Mouse (Mus musculus): ENCODE results near the gene Gm36245. TPM values are rescaled to one million over a fixed set of nuclear protein-coding genes. Genes with fewer than 3 reads are reported as not detected.
"Not testable (repeated sequence)": the region's sequence is repeated elsewhere in the genome, so short reads cannot be mapped to it uniquely, and the experiment has no call there.

Gene Gm36245
- not detected in 2 replicates for polyA plus RNA-seq (2012)

DNA sequence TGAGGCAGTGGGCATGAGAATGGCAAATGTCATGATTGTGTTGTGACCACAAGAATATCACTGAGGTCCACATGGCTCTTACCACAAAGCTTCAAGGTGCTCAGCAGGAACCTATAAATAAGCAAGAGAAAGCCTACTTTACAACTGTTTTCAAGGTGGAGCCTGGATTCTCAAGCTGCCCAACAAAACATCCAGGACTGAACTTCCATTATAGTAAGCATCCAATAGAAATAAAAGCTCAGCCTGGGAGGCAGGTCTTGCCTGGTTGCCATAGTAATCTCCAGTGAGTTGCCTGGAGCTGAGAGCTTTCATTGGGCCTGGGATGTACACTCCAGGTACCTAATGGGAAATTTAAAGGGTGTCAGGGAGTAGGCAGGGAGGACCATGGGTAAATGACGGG lies at the start of gene Gm36245:
TSS of gene Gm36245 (plus strand) at position 301 of the 400 bp plus-strand sequence.
- TF ChIP-seq GATA1 (IDR thresholded peaks at IDR 0.05; ENCODE audit: low read length) = no peak

DNA sequence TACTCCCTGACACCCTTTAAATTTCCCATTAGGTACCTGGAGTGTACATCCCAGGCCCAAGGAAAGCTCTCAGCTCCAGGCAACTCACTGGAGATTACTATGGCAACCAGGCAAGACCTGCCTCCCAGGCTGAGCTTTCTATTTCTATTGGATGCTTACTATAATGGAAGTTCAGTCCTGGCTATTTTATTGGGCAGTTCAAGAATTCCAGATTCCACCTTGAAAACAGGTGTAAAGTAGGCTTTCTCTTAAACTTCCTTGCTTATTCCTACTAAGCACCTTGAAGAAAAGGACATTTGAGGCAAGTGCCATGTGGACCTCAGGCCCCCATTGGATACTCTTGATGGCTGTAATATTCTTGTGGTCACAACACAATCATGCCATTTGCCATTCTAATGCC lies 37.3 kb upstream of the Gm36245 start, which contains the start of gene 1700025B11Rik:
TSS of gene 1700025B11Rik (minus strand) at position 101 of the 400 bp plus-strand sequence.
- TF ChIP-seq GATA1 (IDR thresholded peaks at IDR 0.05; ENCODE audit: low read length) = no peak

DNA sequence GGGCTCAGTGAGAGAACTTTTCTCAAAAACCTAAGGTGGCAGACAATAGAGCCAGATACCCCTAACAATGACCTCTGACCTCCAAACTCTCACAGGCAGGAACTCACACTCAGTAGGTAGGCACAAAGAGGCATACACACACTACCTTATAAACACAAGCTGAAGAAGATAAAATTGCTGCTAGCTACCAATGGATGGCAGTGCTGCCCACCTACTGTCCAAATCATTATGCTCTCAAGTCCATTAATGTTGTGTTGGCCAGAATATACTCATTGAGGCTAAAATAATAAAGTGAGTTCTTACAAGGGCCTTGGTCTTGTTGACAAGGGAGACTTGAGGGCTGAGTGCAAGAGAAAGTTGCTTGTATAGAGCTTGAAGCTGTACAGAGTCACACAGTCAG lies 35.8 kb upstream of the Gm36245 start:
- TF ChIP-seq GATA1 (IDR thresholded peaks at IDR 0.05; ENCODE audit: low read length) = no peak

DNA sequence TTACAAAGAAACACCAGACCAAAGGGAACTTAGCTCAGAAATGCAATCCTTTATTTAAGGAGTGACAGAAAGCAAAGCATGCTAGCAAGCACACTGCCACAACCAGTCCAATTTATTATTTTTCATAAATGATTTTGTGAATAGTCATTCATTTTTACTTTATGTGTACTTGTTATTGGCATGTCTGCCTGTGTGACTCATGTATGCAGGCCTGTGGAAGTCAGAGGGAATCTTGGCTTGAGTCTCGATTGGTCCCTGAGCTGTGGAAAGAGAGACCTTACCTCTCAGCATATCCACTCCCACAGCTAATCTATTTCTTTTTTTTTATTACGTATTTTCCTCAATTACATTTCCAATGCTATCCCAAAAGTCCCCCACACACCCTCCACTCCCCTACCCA lies 20.3 kb upstream of the Gm36245 start:
- no peak for TF ChIP-seq GATA1 (IDR thresholded peaks at IDR 0.05; ENCODE audit: low read length)

DNA sequence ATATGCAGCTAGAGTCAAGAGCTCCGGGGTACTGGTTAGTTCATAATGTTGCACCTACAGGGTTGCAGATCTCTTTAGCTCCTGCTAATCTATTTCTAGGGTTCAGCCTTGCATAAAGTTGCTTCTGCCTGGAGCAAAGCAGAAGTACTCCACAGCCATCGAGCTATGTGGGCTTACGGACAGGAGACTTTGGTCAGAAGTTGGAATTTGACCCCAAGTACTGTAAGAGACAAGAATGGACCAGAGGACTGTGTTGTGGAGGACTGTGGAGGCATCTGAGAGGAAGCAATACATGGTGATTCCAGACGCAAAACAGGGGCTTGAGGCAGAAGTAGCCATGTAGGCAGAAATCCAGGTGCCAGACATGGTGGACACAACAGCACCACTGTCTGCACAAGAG lies 19.7 kb upstream of the Gm36245 start:
- no peak for TF ChIP-seq GATA1 (IDR thresholded peaks at IDR 0.05; ENCODE audit: low read length)

DNA sequence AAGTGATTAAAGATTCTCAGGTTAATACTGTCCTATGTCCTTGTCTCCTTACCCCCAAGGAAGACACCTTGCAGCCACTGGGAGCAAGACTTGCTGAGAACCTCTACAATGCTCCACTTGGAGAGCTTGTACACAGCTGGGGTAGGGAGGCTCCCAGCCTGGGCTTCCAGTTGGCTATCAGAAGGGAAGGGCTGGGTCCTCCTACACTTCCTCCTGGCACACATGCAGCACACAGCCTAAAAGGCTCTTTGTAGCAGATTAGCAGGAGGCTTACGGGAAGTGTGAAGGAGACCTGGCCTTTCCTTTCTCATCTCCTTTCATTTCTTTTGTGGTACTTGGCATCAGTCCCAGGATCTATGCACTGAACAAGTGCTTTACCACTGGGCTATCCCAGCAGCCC lies 17.4 kb upstream of the Gm36245 start:
- TF ChIP-seq GATA1 (IDR thresholded peaks at IDR 0.05; ENCODE audit: low read length) = no peak

DNA sequence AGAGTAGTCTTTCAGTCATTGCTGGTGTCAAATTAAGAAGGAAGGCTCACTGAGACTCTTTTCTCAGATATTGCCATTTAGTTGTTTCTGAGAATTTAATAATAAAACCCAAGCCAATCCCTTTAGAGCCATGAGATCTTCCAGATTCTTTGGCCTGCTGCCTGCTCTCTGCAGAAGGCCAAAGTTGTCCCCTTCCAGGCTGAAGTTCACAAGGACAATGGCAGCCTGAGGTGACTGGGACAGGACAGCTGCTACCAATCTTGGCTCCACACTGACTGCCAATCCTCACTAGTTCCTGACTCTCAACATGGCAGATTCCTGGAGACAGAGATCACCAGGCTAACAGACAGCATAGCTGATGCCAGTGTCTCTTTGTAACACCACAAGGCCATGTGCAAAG lies 12.0 kb upstream of the Gm36245 start:
- TF ChIP-seq GATA1 (IDR thresholded peaks at IDR 0.05; ENCODE audit: low read length) = no peak

DNA sequence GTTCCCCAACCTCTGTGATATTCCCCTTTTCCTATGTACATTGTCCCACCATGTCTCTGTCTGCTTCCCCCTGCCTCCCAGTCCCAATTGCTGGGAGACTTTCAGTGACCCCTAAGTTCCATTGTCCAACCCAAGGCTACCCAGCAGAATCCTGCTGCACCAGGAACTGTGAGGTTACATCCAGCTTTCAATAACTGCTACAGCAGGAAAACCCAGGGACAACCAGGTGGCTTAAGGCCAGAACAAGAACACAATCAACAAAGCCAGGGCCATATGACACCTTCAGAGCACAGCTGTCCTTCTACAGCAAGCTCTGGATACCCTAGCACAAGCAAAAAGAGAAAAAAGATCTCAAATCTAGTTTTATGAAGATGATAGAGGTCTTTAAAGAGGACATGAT lies 10.1 kb upstream of the Gm36245 start:
- no peak for TF ChIP-seq GATA1 (IDR thresholded peaks at IDR 0.05; ENCODE audit: low read length)

DNA sequence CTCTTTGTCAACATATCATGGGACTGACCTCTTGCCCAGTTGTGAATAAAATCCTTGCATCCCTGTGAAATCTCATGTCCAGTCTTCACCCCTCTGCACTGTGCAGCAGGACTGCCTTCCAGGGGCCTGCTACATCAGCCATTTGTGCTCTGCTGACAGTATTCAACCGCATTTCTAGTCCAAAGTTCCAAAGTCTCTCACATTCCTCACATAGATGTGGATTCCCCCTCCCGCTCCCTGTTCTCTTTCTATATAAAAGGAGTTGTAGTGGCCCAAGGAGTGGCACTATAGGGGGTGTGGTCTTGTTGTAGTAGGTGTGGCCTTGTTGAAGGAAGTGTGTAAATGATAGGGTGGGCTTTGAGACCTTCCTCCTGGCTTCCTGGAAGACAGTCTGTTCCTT lies 8.2 kb upstream of the Gm36245 start:
- no peak for TF ChIP-seq GATA1 (IDR thresholded peaks at IDR 0.05; ENCODE audit: low read length)

DNA sequence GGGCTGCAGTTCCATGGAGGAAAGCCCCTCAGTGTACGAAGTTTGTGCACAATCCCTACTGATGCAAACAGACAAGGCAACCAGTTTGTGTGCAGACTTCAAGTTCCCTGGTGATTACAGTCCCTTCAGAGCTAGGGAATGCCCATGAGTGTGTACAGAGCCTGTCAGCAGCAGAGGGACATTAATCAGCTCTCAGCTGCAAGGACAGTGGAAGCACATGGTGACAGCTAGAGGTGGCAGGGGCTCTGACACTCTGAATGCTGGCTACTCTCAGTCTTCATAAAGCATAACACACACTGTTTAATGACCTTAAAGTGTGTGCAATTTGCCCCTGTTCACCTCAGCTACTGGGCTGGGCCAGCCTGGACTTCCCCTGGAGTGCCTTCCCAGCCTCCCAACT lies 5.5 kb upstream of the Gm36245 start:
- TF ChIP-seq GATA1 (IDR thresholded peaks at IDR 0.05; ENCODE audit: low read length) = no peak

DNA sequence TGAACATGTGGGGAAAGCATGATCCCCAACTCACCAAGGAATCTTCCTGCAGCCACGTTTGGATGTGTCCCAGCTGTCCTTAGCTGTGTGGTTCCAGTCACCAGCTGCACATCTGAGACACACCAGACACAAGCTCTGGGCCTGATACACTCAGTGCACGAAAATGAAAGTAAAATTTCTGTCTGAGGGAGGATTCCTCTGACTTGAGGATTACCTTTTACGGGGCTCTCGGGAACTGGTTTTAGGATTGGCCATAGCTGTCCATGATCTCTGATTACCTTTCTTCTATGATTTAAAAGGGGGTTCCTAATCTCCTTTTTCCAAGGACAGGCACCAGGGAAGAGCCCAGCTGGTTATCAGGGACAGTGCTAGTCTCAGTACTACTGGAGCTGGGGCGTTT lies 3.1 kb upstream of the Gm36245 start, which contains the start of gene Apol10b:
TSS of gene Apol10b (minus strand) at position 165 of the 400 bp plus-strand sequence.
- no peak for TF ChIP-seq GATA1 (IDR thresholded peaks at IDR 0.05; ENCODE audit: low read length)

DNA sequence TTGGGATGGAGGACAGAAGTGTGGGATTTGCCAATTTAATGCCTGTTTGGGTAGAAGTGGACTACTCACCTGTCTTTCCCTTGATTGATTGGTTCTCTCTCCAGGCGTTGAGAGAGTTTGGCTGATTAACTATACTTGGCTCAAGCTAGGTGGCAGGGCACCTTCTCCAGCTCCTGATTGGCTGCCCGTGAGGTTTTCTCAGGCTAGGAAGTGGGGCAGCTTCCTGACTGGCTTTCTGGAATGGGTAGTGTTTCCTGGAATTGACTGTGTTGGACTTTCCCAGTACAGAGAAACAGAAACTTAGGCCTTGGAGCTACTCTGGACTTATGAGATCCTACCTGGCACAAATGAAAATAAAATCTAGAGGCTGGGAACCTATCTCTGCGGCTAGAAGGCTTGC lies 629 bp upstream of the Gm36245 start:
- no peak for TF ChIP-seq GATA1 (IDR thresholded peaks at IDR 0.05; ENCODE audit: low read length)

DNA sequence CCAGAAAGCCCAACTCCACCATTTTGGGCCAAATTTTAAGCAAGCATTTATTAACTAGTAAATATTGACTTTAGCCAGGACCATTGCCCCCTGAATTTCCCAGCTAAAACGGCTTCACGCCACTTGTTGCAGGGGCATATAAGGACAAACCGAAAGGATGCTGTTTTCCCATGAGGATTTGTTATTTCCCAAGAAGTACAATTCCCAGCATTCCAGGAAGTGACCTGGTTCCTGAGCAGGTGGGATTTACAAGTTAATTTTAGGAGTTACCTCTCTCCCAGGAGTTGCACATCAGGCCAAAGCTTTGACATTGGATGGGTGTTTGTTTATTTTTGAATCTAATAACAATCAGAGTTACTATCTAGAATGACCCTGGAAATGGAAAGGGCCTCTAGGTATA lies 7.0 kb downstream of the Gm36245 start:
- TF ChIP-seq GATA1 (IDR thresholded peaks at IDR 0.05; ENCODE audit: low read length) = no peak

DNA sequence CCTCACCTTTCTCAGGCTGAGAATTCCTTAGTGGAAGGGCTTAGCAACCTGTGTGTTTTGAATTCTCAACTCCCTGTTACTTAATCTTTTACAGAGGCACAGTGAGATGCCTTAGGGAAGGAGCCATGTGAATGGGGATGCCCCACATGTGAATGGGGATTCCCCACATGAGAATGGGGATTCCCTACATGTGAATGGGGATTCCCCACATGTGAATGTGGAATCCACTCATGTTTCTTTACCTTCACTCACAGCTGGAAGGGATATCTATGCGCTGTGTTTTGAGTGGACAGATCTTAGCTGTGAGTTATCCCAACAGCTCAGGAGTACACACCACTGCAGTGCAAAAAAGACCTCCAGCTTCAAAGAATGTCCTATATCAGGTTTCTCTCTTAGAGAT lies 25.7 kb downstream of the Gm36245 start:
- TF ChIP-seq GATA1 (IDR thresholded peaks at IDR 0.05; ENCODE audit: low read length) = no peak

DNA sequence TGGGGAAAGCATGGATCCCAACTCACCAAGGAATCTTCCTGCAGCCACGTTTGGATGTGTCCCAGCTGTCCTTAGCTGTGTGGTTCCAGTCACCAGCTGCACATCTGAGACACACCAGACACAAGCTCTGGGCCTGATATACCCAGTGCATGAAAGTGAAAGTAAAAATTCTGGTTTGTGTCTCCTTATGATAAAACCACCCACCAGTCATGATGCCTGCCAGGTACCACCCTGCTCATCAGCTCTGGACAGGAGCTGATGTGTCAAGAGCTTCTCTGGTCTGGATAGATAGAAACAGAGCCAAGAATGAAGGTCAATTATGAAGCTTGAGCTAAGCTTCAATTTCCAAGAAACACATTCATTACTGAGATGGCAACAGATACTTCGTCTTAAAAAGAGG lies 44.1 kb downstream of the Gm36245 start, which contains the start of gene Apol11b:
TSS of gene Apol11b (minus strand) at position 111 of the 400 bp plus-strand sequence.
- not testable (repeated sequence) for TF ChIP-seq GATA1 (IDR thresholded peaks at IDR 0.05; ENCODE audit: low read length)

Other genes starting within 250 kb of the Gm36245 start
- gene Apol7a, start 200.1 kb upstream of the Gm36245 start, polyA plus RNA-seq (2012) = not detected in 2 replicates
- gene Apol9a, start 188.1 kb upstream of the Gm36245 start, polyA plus RNA-seq (2012) = not detected in 2 replicates
- gene Apol7b, start 151.8 kb upstream of the Gm36245 start, polyA plus RNA-seq (2012) = not detected in 2 replicates
- not detected in 2 replicates for gene Apol10a, start 122.2 kb upstream of the Gm36245 start, polyA plus RNA-seq (2012)
- gene Apol11a, start 91.0 kb upstream of the Gm36245 start, polyA plus RNA-seq (2012) = not detected in 2 replicates
- not detected in 2 replicates for gene Apol7c, start 65.9 kb upstream of the Gm36245 start, polyA plus RNA-seq (2012)
- not detected in 2 replicates for gene 1700025B11Rik, start 37.4 kb upstream of the Gm36245 start, polyA plus RNA-seq (2012)
- gene Apol10b, start 3.1 kb upstream of the Gm36245 start, polyA plus RNA-seq (2012) = not detected in 2 replicates
- not detected in 2 replicates for gene Apol11b, start 44.0 kb downstream of the Gm36245 start, polyA plus RNA-seq (2012)
- not detected in 2 replicates for gene Apol7e, start 99.6 kb downstream of the Gm36245 start, polyA plus RNA-seq (2012)
- not detected in 2 replicates for gene Apol9b, start 129.8 kb downstream of the Gm36245 start, polyA plus RNA-seq (2012)
- gene Apol8, start 157.7 kb downstream of the Gm36245 start, polyA plus RNA-seq (2012) = not detected in 2 replicates
- gene Myh9, start 242.9 kb downstream of the Gm36245 start, polyA plus RNA-seq (2012) = 158 and 187 TPM in 2 replicates